In genomic region chr2:73919642-73920041, GRCm38 (mm10) we compare ENCODE assay signal across 12 mouse cellular contexts. TPM values are rescaled to one million over a fixed set of nuclear protein-coding genes. Genes with fewer than 3 reads are reported as not detected.
A peak's percentile ranks its signal among the peaks of the same experiment; 100 is the strongest.
DNase-seq lines count a peak whose midpoint lies in the region; TF ChIP-seq lines count a peak whose summit lies in the region.
"Had no signal": no experiment of that assay in that cellular context is flagged by ENCODE, and none has a peak within 500 bp of the region (broad histone marks: within the 10 kb centered on the region; RNA-seq: fewer than 3 reads in every experiment).

No protein-coding gene starts in this region.

- no peak for TF ChIP-seq CTCF in gastrocnemius, adult 2 months (IDR thresholded peaks at IDR 0.05)

- peak; percentile 52 for DNase-seq in gastrocnemius, adult 2 months
- no peak for DNase-seq in gastrocnemius, postnatal 4 days (ENCODE audit: low spot score in 2 of 2)
- DNase-seq in MN1 (ENCODE audit: low spot score), result peak; percentile 65
- peak; percentile 61 to 83 for DNase-seq in frontal cortex, postnatal 36 days (ENCODE audit: low spot score in 2 of 2)
- DNase-seq in left cerebral cortex, postnatal 25 days (ENCODE audit: low spot score in 2 of 2), result peak; percentile 54 to 93
- DNase-seq in Muller cell, postnatal 12 days (ENCODE audit: inconsistent ontology term), result no peak
- DNase-seq in liver, result no peak
- no peak for DNase-seq in heart, postnatal 14 days
- DNase-seq: adrenal gland, postnatal 14 days; cerebellum, adult 9-10 months; lung, adult 18-20 months had no signal

- no peak overlapping the region for H3K4me3 ChIP-seq in gastrocnemius, adult 2 months
- H3K4me3 ChIP-seq: neural tube, embryonic 12.5 days had no signal

- intact Hi-C loops in gastrocnemius, adult 2 months (cut with DNase I), result loop anchor here (10.0 kb wide), 1 partner anchor 345 kb away; no protein-coding TSS in a partner anchor
- intact Hi-C loops in left cerebral cortex, postnatal 25 days (cut with DNase I), result loop anchor here (10.0 kb wide), 1 partner anchor 355 kb away; no protein-coding TSS in a partner anchor
- intact Hi-C loops in heart, postnatal 14 days (cut with DNase I), result no loop called here

- H3K27ac ChIP-seq in gastrocnemius, adult 2 months, result no peak overlapping the region
- H3K27ac ChIP-seq: neural tube, embryonic 12.5 days had no signal

RNA-seq across cellular contexts. Expression of gene Atp5g3, which starts 8.5 kb away (rescaled TPM):
- 1,000 to 10,000 TPM in 1 of 2 experiments, 100 to 1,000 TPM in 1; 956 to 1,535 TPM for total RNA-seq in gastrocnemius, adult 2 months (2021)
- 1,000 to 10,000 TPM; 1,365 to 1,414 TPM for total RNA-seq in gastrocnemius, postnatal 4 days (2021)
- 100 to 1,000 TPM; 538 to 575 TPM for total RNA-seq in left cerebral cortex, postnatal 25 days (2021)
- 1,000 to 10,000 TPM; 3,634 to 3,681 TPM for total RNA-seq in heart, postnatal 14 days (2021)

RNA-seq across cellular contexts. Expression of gene Atf2, which starts 27.2 kb away (rescaled TPM):
- 10 to 100 TPM; 25.2 to 27.5 TPM for total RNA-seq in gastrocnemius, adult 2 months (2021)
- total RNA-seq in gastrocnemius, postnatal 4 days (2021), result 10 to 100 TPM; 35.4 to 38.9 TPM
- total RNA-seq in left cerebral cortex, postnatal 25 days (2021), result 100 to 1,000 TPM; 165 to 171 TPM
- total RNA-seq in heart, postnatal 14 days (2021), result 10 to 100 TPM; 35.3 to 39.6 TPM

Comparison
In these comparisons a context has a peak if more than half of its experiments do, and no peak if none do; other contexts are left out.
1. DNase-seq: peak in gastrocnemius, adult 2 months (single experiment), MN1 (single experiment), frontal cortex, postnatal 36 days (2 of 2) and left cerebral cortex, postnatal 25 days (2 of 2); none in gastrocnemius, postnatal 4 days (0 of 2), Muller cell, postnatal 12 days (single experiment), liver (single experiment) and heart, postnatal 14 days (0 of 2).
2. RNA of gene Atf2, which starts 27.2 kb away (total RNA-seq): 165 to 171 TPM in left cerebral cortex, postnatal 25 days; 35.3 to 39.6 TPM in heart, postnatal 14 days, 35.4 to 38.9 TPM in gastrocnemius, postnatal 4 days and 25.2 to 27.5 TPM in gastrocnemius, adult 2 months; every median in the first group is over 4 times any median in the second.